Mouse (Mus musculus) left cerebral cortex, postnatal 25 days (tissue): Measurements from ENCODE around the gene Ylpm1. TPM values are rescaled to one million over a fixed set of nuclear protein-coding genes. Genes with fewer than 3 reads are reported as not detected.
A peak's percentile ranks its signal among the peaks of the same experiment; 100 is the strongest.

Experiments used
- DNase-seq, 2 experiments: peaks; one replicate each; pipeline ENCODE4 v3.0.0; 2022; ENCODE audit warnings: low spot score in 2 of 2, mixed read lengths in 1 of 2
- intact Hi-C: fragments of 180-260 bp; cut with DNase I; formaldehyde crosslinking; loops from one replicate; pipeline ENCODE4 v1.15.1; 2025
- total RNA-seq, 2 experiments: library from RNA; stranded (reverse); gene quantifications; 2 replicates each; pipeline ENCODE4 v1.2.3; 2021

Ylpm1 gene
- total RNA-seq, result 100 to 1,000 TPM; 111 to 126 TPM

GRCm38 (mm10) chr12:84996083-84996496 lies at the start of gene Ylpm1:
Gene Ylpm1, plus strand, starts transcription at chr12:84996321.
- intact Hi-C loops, result loop anchor here (1.0 to 10.0 kb wide), 2 partner anchors 26 to 381 kb away; partner anchors contain the start of genes Abcd4, Arel1 and Fcf1

GRCm38 (mm10) chr12:84947894-84948583 lies 48.1 kb upstream of the Ylpm1 start:
- intact Hi-C loops, result no loop called here
- no peak for DNase-seq

More at GRCm38 (mm10) chr12:84996083-84996496, at the start of gene Ylpm1:
- DNase-seq, result peak; percentile 98 to 99

- intact Hi-C loops, result no loop called here
- DNase-seq, result peak in 1 of 2 experiments; percentile 9
Observed at GRCm38 (mm10) chr12:84948584-84949285, 47.4 kb upstream of the Ylpm1 start.

- intact Hi-C loops, result no loop called here
- no peak for DNase-seq
Observed at GRCm38 (mm10) chr12:84950763-84951162, 45.4 kb upstream of the Ylpm1 start.

DNA sequence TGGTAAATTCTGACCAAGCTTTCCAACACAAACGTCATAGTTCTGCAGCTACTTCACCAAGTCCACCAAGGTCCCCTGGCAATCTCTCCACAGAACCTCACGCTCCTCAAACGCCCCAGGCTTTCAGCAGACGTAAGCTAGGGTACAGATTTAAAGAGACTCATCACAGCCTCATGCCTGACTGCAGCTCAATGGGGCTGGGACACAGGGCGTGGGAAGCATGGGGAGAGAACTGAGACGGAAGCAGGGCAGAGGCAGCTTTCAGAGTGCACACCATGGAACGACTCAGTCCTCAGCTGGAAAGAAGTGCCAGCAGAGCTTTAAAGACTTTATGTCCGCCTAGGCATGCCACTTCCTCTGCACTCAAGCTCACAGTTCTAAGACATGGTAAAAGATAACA lies 44.6 kb upstream of the Ylpm1 start:
- DNase-seq, result no peak
- intact Hi-C loops, result no loop called here

GRCm38 (mm10) chr12:84952351-84952750 lies 43.8 kb upstream of the Ylpm1 start:
- no peak for DNase-seq
- intact Hi-C loops, result no loop called here

DNA sequence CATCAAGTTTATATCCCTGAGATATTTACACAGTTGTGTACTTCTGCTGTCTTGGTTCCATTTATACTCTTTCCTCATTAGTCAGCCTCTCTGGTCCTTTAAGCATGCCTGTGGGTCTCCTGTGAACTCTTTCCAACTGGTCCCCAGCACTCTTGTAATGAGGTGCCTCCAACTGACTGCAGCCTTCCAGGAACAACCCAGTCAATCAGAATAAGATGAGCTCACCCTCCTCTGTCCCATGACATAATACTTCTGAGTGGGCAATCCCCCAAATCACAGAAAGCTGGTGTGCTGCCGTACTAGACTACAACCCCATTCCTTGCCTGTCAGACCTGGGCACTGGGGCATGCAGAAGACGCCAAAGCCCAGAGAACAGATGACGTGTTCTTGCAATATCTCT lies 39.8 kb upstream of the Ylpm1 start:
- no peak for DNase-seq
- intact Hi-C loops, result no loop called here

DNA sequence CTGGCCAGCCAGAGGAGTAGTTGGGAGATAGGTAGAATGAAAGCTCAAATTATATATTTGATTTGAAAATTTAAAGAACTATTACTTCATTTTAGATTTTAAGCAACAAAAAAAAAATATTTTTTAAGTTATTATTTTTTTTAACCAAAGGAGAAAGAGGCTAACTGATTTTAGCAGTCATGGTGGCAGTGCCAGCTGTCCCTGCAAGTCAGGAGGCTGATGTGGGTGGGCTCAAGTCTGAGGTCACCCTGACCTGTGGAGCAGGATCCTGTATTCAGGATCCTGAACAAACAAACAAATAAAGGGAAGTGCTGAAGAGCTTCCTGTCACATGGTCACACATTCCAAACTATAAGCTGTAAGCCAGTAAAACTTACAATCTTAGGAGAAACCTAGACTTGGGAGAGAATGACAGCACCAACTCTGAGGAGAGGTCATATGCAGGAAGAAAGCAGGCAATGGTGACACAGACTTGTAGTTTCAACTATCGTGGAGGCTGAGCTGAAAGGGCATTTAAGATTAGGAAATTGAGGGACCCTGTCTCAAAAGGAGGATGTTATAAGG lies 37.2 kb upstream of the Ylpm1 start:
- intact Hi-C loops, result no loop called here
- DNase-seq, result no peak

DNA sequence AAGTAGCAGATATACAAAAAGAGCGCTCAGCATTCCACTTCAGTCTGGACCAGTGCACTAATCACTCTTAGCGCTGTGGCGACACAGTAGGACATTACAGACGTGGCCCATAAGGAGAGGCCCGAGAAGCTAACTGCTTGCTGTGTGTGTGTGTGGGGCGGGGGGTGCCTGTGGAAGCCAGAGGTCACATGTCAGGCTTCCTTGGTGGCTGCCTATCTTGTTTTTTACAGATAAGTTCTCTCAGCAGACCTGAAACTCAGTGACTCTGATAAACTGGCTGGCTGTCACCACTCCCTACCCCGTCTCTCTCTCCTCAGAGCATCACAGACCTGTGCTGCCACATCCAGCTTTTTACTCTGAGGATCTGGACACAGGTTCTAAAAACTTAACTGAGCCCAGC lies 33.5 kb upstream of the Ylpm1 start:
- DNase-seq, result no peak
- intact Hi-C loops, result no loop called here

GRCm38 (mm10) chr12:84968831-84969655 lies 27.1 kb upstream of the Ylpm1 start:
- intact Hi-C loops, result no loop called here

GRCm38 (mm10) chr12:84969656-84970427 lies 26.3 kb upstream of the Ylpm1 start:
- intact Hi-C loops, result loop anchor here (1.0 kb wide), 1 partner anchor 26 kb away; the partner anchor contains the start of gene Ylpm1
- DNase-seq, result no peak

More at GRCm38 (mm10) chr12:84968831-84969655, 27.1 kb upstream of the Ylpm1 start:
- DNase-seq, result no peak

DNA sequence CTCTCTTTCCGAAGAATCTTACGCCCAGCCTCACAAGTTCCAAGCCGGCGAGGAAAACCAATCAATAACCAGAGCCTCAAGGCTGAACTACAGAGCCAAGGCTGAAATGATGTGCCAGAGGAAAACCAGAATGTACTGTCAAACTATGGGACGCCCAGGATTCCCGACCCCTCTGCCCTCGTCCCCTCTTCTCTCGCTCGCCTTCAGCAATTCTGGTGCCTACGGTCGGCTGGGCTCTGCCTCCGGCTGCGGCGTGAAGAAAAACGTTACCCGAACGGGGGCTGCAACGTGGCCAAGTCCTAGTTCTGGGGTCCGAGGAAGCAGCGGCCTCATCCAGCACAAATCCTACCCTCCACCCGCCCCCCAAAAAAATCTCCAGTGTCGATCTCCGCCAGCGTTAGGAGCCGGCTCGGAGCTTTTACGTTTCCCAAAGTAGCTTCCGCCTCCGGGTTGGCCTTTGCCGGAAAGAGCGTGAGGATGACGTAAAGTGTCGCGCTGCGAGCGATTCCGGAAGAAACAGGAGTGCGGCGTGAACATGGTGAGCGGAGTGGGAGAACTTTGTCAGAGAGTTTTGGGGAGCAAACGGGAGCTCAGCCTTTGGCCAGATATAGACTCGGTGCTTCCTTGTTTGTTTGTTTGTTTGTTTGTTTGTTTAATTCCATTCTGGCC lies 25.6 kb upstream of the Ylpm1 start, which contains the start of the genes Fcf1 and Arel1:
Gene Fcf1, plus strand, starts transcription at position 470 of the 669 bp plus-strand sequence.
Gene Arel1, minus strand, starts transcription at position 473 of the 669 bp plus-strand sequence.
- peak; percentile 91 to 96 for DNase-seq
- intact Hi-C loops, result loop anchor here (1.0 kb wide), 1 partner anchor 26 kb away; the partner anchor contains the start of gene Ylpm1

DNA sequence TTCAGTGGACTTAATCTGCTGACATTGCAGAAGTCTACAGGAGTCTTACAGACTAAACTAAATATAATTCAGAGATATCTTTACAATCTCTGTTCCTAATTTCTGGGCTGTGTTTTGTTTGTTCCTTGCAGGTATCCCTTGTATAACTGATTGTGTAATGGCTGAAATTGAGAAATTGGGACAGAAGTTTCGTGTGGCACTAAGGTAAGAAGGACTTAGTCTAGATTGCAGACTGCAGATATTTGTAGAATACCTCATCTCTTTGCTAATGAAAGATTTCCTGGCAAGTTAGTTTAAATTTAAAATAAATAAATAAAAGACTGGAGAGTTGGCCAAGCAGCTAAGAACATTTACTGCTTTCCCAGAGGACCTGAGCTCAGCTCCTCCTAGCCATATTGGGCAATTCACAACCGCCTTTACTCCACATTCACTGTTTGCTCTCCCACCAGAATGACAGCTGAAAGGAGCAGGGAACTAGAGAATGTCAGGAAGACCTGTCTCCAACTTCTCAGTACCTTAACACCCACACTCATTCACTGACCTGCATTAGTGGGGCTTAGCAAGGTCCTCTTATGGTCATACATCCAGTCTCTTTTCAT lies 16.8 kb upstream of the Ylpm1 start:
- no peak for DNase-seq
- intact Hi-C loops, result no loop called here

DNA sequence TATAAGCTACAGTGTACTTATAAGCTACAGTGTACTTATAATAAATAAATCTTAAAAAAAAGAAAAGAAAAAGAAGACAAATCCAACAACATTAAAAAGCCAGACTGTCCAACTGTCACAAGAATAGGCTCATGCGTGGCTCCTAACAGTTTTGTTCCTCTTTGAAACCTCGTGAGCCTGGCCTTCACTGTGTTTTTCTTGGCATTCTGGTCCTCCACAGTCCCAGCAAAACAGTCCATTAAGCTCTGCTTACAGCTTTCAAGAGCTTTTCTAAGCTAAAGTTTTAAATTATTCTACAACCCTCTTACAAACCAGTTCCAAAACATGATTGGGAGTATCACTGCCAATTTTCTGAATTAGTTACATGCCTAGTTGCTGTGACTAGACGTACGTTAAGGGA lies 6.7 kb upstream of the Ylpm1 start:
- no peak for DNase-seq
- intact Hi-C loops, result no loop called here

- intact Hi-C loops, result loop anchor here (10.0 kb wide), 1 partner anchor 380 kb away; the partner anchor contains the start of gene Abcd4
- no peak for DNase-seq
Observed at GRCm38 (mm10) chr12:84995112-84995761, 884 bp upstream of the Ylpm1 start.

DNA sequence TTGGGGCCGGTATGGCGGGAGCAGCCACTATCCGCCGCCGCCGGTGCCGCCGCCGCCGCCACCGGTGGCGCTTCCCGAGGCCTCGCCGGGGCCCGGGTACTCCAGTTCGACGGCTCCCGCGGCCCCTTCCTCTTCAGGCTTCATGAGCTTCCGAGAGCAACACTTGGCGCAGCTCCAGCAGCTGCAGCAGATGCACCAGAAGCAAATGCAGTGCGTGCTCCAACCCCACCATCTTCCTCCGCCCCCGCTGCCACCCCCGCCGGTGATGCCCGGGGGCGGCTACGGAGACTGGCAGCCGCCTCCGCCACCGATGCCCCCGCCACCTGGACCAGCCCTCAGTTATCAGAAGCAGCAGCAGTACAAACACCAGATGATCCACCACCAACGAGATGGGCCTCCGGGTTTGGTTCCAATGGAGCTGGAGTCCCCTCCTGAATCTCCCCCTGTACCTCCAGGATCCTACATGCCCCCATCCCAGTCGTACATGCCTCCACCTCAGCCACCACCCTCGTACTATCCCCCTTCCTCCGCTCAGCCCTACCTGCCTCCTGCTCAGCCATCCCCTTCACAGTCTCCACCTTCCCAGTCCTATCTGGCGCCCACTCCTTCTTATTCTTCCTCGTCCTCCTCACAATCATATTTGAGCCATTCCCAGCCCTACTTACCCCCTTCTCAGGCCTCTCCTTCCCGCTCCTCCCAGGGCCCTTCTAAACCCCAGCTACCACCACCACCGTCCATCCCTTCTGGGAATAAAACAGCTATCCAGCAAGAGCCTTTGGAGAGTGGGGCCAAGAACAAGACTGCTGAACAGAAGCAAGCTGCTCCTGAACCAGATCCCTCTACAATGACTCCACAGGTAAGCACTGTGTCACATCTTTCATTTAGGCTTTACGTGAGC lies 629 bp downstream of the Ylpm1 start:
- intact Hi-C loops, result loop anchor here (1.0 to 10.0 kb wide), 2 partner anchors 26 to 382 kb away; partner anchors contain the start of genes Abcd4, Arel1 and Fcf1
- peak; percentile 45 to 67 for DNase-seq
